25 mouse cellular contexts compared by ENCODE assay signal in genomic region chr10:75341936-75342335, GRCm38 (mm10). TPM values are rescaled to one million over a fixed set of nuclear protein-coding genes. Genes with fewer than 3 reads are reported as not detected.
DNase-seq lines count a peak whose midpoint lies in the region; ATAC-seq lines count a peak whose summit lies in the region.
"Had no signal": no experiment of that assay in that cellular context is flagged by ENCODE, and none has a peak within 500 bp of the region (broad histone marks: within the 10 kb centered on the region; RNA-seq: fewer than 3 reads in every experiment).

No protein-coding gene starts in this region.

- DNase-seq in kidney, adult 11 months, result no peak
- DNase-seq in 3T3-L1 (ENCODE audit: low read depth, low spot score), result peak; percentile 12
- DNase-seq in R1 (ENCODE audit: low read depth, low spot score), result peak; percentile 73
- peak; percentile 31 for DNase-seq in forelimb bud, embryonic 11.5 days (ENCODE audit: low read depth, low spot score)
- no peak for DNase-seq in layer of hippocampus, postnatal 10 days (ENCODE audit: low spot score in 2 of 2)
- DNase-seq in left cerebral cortex, adult 9 months (ENCODE audit: low spot score in 2 of 2), result no peak
- no peak for DNase-seq in heart, postnatal 4 days
- DNase-seq: adrenal gland, postnatal 25 days; B cell, adult 2 months; cerebellum, adult 11-12 months; cerebellum, postnatal 14 days; forebrain, postnatal 0 days; liver, embryonic 13.5 days; spleen, adult 18-20 months; thymus, postnatal 4 days had no signal

- no peaks in the 10 kb centered on the region for H3K36me3 ChIP-seq in kidney, embryonic 16.5 days (ENCODE audit: insufficient read depth, low read length)
- H3K36me3 ChIP-seq: embryonic facial prominence, embryonic 13.5 days; heart, embryonic 10.5 days; hindbrain, embryonic 13.5 days; intestine, embryonic 15.5 days; kidney, embryonic 15.5 days; limb, embryonic 12.5 days; liver, embryonic 13.5 days; midbrain, embryonic 13.5 days; neural tube, embryonic 12.5 days had no signal

- H3K27me3 ChIP-seq in kidney, embryonic 16.5 days (ENCODE audit: insufficient read depth, low read length), result no peaks in the 10 kb centered on the region
- H3K27me3 ChIP-seq: embryonic facial prominence, embryonic 13.5 days; intestine, embryonic 15.5 days; limb, embryonic 12.5 days; liver, embryonic 13.5 days; midbrain, embryonic 13.5 days; neural tube, embryonic 12.5 days had no signal

- H3K9ac ChIP-seq in kidney, embryonic 16.5 days (replicated peaks; ENCODE audit: low read length), result no peak overlapping the region
- H3K9ac ChIP-seq: embryonic facial prominence, embryonic 13.5 days; forebrain, postnatal 0 days; hindbrain, embryonic 13.5 days; intestine, embryonic 15.5 days; kidney, embryonic 15.5 days; limb, embryonic 12.5 days; liver, embryonic 13.5 days; midbrain, embryonic 13.5 days; neural tube, embryonic 12.5 days had no signal

- peaks cover 2% of the 10 kb centered on the region; the same call in 1 of the 2 replicates for H3K4me1 ChIP-seq in kidney, embryonic 16.5 days (ENCODE audit: insufficient read depth, low read length)
- H3K4me1 ChIP-seq: embryonic facial prominence, embryonic 13.5 days; intestine, embryonic 15.5 days; limb, embryonic 12.5 days; liver, embryonic 13.5 days; neural tube, embryonic 12.5 days had no signal

- ATAC-seq in kidney, embryonic 16.5 days (ENCODE audit: low FRiP score, low TSS enrichment), result 0 out of 2 replicates have a peak, but pooled peaks have one; percentile 19
- ATAC-seq: activated CD4-positive, CD25-positive, alpha-beta regulatory T cell, adult 4 months; forebrain, postnatal 0 days; intestine, embryonic 15.5 days; midbrain, embryonic 13.5 days had no signal

- no peak overlapping the region for H3K4me3 ChIP-seq in kidney, embryonic 16.5 days (ENCODE audit: low read length)
- H3K4me3 ChIP-seq: embryonic facial prominence, embryonic 13.5 days; heart, embryonic 10.5 days; hindbrain, embryonic 13.5 days; intestine, embryonic 15.5 days; kidney, embryonic 15.5 days; limb, embryonic 12.5 days; liver, embryonic 13.5 days; midbrain, embryonic 13.5 days; neural tube, embryonic 12.5 days had no signal

- no peaks in the 10 kb centered on the region for H3K9me3 ChIP-seq in kidney, embryonic 16.5 days (ENCODE audit: low read length)
- H3K9me3 ChIP-seq: hindbrain, embryonic 13.5 days; intestine, embryonic 15.5 days; kidney, embryonic 15.5 days; liver, embryonic 13.5 days; neural tube, embryonic 12.5 days had no signal

- 34% methylated on average over 8 of the region's 8 CpGs for WGBS in kidney, embryonic 16.5 days

- H3K27ac ChIP-seq in kidney, embryonic 16.5 days (ENCODE audit: low read length), result no peak overlapping the region
- H3K27ac ChIP-seq: embryonic facial prominence, embryonic 13.5 days; heart, embryonic 10.5 days; hindbrain, embryonic 13.5 days; intestine, embryonic 15.5 days; kidney, embryonic 15.5 days; limb, embryonic 12.5 days; liver, embryonic 13.5 days; midbrain, embryonic 13.5 days; neural tube, embryonic 12.5 days had no signal

- H3K4me2 ChIP-seq in kidney, embryonic 16.5 days (replicated peaks; ENCODE audit: low read depth, low read length), result no peak overlapping the region
- H3K4me2 ChIP-seq: embryonic facial prominence, embryonic 13.5 days; hindbrain, embryonic 13.5 days; intestine, embryonic 15.5 days; kidney, embryonic 15.5 days; limb, embryonic 12.5 days; liver, embryonic 13.5 days; midbrain, embryonic 13.5 days; neural tube, embryonic 12.5 days had no signal

RNA-seq across cellular contexts. Expression of gene Adora2a, which starts 25.3 kb away (rescaled TPM):
- polyA plus RNA-seq in kidney, embryonic 16.5 days (2015; fragmentation: Nextera tagmentation; extraction: Ambion mirVana), result 6.4 and 6.5 TPM in 2 replicates
- 1 to 10 TPM; 3.2 to 5.0 TPM for total RNA-seq in layer of hippocampus, postnatal 10 days (2021)
- 10 to 100 TPM; 17.8 to 18.4 TPM for total RNA-seq in heart, postnatal 4 days (2021)

RNA-seq across cellular contexts. Expression of gene Upb1, which starts 59.0 kb away (rescaled TPM):
- polyA plus RNA-seq in kidney, embryonic 16.5 days (2015; fragmentation: Nextera tagmentation; extraction: Ambion mirVana), result 3.1 and 3.3 TPM in 2 replicates
- total RNA-seq in layer of hippocampus, postnatal 10 days (2021), result under 1 TPM; 0.41 to 0.58 TPM
- total RNA-seq in heart, postnatal 4 days (2021), result under 1 TPM; 0.54 to 0.60 TPM
- polyA plus RNA-seq: midbrain, embryonic 13.5 days had no signal

Comparison
In these comparisons a context has a peak if more than half of its experiments do, and no peak if none do; other contexts are left out.
1. DNase-seq: peak in 3T3-L1 (single experiment), R1 (single experiment) and forelimb bud, embryonic 11.5 days (single experiment); none in kidney, adult 11 months (single experiment), layer of hippocampus, postnatal 10 days (0 of 2), left cerebral cortex, adult 9 months (0 of 2) and heart, postnatal 4 days (single experiment).